Mouse (Mus musculus) retina, postnatal 7 days (tissue): ENCODE measurements around the gene Grik4.

Experiments used
- DNase-seq: peaks from one replicate; pipeline ENCODE4 v3.0.0-alpha.2; 2012; ENCODE audit warnings: low read depth, low spot score

The Grik4 gene

DNA sequence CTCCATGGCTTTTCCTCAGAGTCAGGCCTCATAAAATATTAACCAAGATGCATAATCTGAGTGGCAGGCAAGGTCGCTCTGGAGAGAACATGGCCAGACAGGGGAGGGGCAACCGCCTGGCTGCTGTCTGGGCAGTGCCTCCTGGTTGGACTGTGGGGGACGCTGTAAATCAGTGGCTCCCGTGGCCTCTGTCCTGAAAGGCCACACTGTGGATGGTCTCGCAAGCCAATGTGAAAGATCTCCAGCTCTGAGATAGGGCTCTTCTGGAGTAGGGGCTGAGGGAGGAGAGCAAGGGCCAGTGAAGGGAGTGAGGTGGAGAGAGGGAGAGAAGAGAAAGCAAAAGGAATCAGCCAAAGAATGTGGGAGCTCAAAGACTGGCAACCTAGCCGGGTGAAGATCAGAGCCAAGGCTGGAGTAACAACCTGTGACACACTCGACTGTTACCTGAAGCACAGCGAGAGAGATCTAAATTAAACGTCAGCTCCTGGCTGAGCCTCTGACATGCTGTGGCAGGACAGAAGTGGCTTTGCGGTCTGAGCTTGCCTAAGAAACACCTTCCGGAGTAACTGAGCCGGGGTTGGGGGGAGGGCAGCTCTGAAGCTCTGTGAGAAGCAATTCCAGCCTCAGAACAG is 270.8 kb downstream of the Grik4 start:
- no peak for DNase-seq

DNA sequence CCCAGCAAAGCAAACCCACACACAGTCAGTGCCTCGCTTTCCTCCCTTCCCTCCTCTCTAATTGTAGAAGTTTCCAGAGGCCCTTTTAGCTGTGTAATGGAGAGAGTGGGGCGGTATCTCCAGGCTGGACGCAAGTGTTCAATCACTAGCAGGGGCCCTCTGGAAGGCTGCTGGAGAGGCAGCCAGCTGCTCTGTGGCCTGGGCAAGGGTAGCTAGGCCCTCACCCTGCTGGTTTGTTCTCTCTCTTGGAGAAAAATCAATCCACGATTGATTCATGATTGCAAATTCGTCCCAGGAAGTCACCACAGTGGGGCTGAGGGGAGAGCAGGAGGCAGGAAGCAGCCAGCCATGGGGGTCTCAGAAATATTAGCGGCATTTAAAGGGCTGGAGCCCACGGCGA is 271.3 kb downstream of the Grik4 start:
- DNase-seq, result no peak

DNA sequence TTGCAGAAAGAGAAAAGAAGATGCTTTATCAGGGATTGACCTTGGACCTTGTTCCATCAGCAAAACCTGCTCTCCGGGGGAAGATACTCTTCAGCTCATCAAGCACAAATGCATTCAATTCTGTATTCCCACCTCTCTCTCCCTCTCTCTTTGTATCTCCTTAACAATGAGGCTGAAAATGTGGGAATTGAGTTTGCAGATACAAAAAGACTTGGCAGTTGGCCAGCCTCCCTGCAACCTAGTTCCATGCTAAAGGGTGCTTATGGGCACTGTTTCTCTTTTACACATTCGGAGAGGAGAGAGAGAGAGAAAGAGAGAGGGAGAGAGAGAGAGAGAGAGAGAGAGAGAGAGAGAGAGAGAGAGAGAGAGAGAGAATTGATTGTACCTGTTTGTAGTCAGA is 273.7 kb downstream of the Grik4 start:
- DNase-seq, result no peak

DNA sequence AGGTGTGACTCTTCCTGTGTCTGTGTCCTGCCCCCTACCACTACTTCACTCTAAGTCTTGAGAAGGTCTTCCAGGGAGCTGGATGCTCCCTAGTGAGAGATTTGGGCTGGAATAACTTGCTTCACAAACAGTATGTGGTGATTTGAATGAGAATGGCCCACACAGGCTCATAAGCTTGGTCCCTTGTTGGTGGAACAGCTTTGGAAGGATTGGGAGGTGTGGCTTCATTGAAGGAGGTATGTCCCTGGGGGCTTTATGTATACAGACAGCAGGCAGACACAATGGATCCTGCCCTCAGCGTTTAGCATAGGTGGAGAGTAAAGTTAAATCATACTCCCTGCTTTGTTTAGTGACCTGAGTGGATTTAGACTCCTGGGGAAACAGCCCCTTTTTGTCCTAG is 282.8 kb downstream of the Grik4 start:
- no peak for DNase-seq

DNA sequence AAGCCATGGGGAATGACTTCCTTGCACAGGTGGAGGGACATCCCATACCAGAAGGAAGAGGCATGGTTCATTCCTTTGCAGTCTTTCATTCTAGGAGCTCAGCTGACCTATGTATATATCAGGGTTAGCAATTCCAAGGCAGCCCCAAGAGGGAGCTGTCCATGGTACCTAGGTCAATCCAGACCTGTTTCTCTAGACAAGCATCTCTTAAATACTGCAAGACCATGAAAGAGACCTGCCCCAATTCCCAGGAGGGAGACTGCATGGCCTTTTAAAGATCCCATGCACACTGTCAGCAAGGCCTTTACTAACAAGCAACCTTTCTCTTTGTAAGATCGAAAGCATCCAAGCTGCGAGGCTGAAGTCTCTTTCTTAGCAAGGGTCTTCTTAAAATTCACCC is 291.5 kb downstream of the Grik4 start:
- DNase-seq, result no peak

DNA sequence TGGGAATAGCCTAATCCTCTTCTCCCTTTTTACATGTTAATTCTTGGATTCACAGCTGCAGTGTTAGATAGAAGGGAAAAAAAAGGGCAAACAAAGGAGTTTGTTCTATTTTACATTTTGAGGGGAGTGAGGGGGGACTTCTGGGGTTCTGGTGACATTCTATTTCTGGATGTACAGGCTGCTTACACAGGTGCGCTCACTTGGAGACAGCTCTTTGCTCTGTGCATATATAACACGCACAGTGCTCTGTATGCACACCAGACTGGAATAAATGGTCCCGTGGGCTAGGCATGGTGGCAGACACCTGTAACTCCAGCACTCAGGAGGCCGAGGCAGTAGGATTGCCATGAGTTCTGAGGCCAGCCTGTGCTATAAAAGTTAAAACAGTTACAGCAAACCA is 292.0 kb downstream of the Grik4 start:
- DNase-seq, result no peak

DNA sequence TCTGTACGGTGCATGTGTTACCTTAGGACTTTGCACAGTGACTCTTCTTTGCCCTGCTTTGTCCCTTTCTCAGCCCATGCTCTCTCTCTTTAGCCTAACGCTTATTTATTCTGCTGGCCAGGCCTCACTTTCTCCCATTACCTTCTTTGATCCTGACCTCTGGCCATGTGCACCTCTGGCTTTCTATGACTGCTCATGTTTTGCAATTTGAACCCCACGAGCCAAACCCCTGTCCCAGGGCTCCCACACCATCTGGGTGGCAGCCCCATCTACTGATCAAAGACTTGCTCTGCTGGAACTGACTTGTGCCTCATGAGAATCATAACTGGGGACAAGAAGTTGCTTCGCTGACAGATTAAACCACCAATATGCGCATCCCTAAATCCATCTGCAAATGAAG is 294.4 kb downstream of the Grik4 start:
- no peak for DNase-seq

DNA sequence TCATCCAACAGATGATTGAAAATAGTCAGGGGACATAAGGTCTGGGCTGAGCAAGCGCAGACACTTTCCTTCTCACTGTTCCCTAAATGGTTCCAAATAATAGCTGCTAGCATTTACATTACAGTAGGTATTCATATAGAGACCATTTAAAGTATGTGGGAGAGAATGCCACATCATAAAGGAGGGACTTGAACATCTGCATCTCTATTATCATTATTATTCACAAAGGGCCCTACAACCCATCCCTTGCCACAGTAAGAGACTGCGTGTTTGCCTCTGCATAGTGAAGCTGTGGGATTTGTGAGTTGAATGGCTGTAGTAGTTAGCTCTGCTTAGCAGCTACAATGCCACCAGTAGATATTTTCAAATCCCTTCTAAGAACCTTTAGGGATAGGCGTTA is 296.2 kb downstream of the Grik4 start:
- no peak for DNase-seq

DNA sequence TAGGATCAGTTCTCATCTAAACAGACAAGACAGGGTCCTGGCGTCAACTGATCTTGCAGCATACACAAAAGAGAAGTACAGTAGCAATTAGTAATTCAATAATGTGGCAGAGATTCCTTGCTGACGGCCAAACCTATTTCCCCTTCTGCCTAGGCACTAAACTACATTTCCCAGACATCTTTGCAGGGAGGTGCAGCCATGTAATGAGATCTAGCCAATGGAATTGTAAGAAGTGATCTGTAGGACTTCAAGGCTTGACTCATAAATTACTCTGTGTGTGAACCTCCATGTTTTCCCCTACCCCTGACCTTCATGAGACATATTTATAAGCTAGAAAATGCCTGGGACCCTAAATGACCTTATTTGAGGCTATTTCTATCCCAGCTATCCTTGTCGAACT is 296.7 kb downstream of the Grik4 start:
- DNase-seq, result no peak

DNA sequence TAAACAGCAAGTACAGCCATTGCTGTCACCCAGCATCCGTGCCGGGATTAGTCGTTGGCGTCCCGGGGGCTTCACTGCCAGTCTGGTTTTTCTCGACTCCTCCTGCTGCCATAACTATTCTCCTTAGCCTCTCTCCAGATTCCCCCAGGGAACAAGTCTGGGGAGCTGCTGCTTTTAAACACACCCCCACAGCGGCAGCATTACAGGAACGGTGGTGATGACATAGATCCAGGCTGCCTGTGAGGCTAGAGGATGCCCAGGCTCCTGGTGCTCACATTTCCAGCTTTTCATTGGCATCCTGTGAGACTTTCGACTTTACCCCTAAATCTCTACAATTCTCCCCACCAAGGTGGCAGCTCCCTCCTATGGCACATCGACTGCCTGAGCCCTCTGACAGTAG is 297.5 kb downstream of the Grik4 start:
- DNase-seq, result no peak

DNA sequence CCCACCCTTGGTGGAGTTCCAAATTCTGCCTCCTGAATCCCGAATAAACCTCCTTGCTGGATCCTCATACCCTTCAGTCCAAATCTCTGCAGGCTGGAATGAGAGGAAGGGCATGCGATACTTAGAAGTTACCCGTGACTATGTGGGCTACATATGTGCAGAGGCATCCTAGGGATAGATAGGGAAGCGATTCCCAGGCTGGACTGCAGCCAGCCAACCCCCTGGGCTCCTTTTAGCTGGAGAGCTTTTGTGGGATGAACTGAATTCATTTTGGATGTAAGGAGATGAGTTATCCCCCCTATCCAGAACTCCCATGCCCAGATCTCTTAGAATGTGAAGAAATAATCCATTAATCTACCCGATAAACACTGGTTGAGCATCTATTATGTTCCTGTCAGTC is 299.1 kb downstream of the Grik4 start:
- DNase-seq, result no peak

DNA sequence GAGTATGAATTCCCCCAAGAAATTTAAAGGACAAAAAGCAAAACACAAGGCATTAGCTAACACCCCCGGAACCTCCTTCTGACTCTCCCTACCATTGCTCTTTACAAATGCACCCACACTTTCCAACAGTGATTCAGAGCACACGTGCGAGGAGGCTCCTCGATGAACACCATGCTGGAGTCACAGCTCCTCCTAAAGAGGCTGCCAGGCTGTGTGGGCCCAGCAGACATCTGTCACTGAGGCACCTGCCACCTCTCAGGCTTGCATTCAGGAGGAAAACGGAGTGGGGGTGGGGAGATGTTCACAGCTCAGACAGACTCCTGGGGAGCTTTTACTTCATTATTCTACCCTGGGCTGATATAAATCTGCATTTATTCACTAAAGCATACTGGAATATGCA is 301.5 kb downstream of the Grik4 start:
- DNase-seq, result no peak

DNA sequence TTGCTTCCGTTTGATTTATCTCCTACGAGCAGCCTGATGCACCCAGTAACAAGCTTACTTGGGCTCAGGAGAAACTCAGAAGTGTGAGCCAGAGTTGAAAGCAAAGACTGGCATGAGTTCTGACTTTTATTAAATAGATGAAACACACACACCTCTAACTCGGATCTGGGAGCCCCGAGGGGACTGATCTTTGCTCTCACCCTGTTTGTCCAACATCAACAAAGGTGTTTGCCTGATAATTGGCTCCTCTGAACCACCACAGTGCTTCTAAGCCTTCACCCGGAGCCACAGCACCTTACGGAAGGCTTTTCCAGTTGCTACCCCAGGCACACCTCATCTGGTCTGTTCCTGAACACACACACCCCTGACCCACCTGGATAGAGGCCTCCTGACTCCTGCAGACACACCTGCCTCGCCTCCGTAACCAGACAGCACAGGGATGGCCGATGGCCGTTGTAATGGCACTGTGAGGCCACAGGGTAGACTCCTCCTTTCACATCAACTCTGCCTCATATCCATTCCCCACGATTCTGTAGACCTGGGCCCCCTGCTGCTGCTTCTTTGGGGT is 302.7 kb downstream of the Grik4 start:
- no peak for DNase-seq

DNA sequence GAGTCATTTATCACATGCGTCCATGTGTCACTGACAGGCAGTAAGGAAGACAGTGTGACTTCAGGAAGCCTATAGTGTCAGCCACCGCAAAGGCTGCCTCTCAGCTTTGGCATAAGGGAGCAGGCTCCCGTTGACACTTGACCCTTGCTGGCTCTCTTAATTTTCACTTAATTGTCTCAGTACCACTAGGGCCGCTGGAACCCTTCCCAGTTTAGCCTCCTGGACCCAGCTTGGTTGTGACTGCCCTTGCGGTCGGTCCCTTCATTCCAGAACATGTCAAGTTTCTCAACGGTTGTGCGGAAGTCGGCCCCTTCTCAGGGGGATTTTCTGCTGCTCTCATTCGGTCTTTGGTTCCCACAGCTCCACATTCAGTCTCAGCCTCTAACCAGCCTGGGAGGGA is 307.8 kb downstream of the Grik4 start:
- no peak for DNase-seq

DNA sequence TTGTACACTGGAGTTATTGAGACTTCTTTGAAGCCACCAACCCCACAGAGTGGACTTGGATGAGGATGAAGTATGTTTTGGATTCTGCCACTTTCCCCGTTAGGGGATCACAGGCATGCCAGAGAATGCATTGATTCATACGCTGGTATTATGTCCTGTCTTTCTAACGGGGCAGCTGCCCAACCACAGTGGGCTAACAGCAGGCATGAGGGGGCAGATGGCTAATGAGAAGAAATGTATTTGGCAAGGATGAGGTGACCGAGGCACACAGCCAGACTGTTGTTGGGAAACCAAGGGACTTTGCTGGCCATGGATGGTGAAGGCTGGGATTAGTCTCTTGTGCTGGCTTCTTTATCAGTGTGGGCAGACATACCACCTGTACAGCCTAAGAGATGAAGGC is 312.8 kb downstream of the Grik4 start:
- DNase-seq, result no peak

DNA sequence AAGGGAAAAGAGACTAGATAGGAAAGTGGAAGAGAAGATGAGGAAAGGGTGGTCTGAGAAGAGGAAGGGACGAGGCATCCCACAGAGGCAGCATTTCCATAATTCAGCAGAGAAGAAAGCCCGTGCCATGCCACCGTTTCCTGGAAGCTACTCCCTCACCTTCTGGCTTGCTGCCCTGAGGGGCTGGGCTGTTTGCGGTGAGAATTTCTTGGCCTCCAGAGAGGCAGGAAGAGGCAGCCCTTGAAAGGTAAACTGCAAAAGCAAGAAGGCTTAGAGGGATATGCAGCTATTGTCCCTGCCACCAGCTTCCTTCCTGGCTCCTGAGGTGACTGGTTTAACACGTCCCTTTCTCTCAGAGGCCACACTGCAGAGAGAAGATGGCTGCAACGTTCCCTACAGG is 316.7 kb downstream of the Grik4 start:
- no peak for DNase-seq

DNA sequence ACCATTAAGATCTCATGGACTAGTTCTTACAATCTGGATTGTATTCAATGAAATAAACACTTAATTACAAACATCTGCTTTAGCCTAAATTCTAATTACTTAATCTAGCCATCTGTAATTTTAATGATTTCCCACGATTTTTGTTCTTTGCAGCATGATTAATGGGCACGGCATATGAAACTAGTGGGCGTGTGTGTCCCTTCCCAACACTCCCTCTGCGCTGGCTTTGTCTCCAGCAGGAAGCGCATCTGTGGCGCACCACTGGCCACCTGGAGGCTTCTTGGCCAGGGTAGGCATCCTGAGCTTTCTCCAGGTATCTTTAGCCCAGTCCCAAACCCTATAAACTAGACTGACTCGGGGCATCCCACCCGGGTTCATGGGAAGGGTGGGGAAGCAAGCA is 317.1 kb downstream of the Grik4 start:
- no peak for DNase-seq

DNA sequence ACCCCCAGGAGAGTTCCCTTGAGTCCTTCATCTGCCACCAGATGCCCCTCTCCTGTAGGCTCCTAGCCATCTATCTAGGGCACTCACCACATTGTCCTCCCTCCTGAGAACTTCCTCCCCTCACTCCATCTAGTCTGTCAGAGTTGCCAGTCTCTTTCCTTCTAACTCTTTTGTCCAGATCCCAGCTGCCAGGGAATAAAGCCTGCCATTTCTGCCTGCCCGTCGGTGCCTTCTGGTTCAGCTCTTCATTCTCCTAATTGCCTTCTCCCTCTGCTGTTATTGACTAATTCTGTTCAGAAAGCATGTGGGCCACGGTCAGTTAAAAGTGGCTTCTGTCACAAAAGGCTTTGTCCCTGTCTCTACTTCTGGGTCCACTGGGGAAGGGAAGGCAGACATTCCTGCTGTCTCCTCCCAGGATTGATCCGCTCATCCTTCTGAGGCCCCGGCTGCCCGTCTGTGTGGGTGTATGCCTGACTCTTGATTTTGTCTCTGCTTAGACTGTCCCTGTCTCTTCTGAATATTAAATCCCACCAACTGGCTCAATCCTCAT is 318.0 kb downstream of the Grik4 start:
- no peak for DNase-seq

DNA sequence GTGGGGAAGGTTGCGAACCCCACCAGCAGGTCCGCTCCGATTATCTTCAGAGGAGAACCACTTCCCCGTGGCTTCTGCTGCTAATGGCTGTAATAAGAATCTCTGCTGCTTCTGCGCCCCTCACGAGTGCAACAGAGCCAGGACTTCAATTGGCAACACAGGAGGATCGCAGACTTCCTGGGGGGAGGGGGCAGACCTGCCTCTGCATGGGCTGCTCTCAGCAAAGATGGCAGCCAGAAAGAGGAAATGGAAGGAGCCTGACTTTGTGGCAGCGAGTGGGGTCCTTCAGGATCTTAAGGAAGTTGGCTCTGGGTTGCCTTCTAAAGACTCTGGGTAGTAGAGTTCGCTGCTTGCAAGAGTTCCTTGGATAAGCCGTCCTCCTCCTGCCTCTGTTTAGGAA is 329.9 kb downstream of the Grik4 start:
- DNase-seq, result no peak

DNA sequence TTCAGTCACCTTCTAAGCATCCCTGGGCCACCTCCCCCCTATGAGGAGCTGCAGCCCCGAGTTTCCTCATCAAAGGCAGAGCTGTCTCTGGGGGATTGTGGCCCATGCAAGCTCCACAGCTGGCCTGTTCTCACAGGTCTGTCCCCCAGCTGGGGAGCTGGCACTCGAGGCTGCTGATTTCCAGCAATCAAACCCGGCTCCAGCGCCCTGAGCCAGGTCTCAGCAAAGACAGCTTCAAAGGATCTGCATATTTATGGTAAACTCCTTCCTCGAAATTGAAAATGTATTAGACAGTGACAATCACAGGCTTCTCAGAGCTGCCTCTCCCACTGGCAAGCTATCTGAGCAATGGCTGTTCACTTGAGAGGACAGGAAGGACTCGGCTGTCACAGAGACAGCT is 330.5 kb downstream of the Grik4 start:
- DNase-seq, result no peak

DNA sequence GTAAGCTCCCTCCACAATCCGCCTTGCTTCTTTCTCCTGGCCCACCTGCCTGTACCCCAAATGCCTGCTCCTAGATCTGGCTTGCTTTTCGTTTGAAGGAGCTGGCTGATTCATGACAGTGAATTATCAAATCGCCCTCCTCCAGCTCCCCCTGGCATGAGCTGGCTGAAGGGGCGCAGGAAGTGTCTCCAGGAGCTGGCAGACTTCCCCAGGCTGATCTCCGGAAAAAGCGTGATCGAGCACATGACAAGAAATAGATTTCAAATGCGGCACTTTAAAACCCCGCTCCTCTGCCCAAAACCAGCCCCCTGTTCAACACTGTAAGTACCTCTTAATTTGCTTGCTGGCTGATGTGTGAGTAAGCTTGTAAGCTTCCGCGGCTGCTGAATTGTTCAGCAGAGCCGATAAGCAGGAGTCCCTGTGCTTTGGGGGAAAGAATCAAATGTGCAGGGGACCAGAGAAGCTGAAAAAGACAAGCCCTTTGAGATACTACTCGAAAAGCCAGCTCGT is 331.8 kb downstream of the Grik4 start:
- no peak for DNase-seq

DNA sequence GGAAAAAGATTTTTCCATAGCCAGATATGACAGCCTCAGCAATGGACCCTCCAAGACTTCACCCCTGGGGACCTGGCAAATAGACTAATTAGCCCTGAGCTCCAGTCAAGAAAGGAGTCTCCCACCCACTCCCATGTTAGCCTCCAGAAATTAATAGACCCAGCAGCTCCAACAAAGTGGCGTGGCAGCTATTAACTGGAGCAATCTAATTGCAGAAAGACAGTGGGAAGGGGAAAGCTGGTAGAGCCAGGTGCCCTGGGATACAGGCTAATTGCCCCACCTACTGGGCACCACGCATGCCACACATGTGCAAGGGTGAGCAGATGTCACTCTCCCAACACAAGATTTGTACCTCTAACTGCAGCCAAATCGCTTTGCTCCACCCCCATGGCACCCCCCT is 342.8 kb downstream of the Grik4 start:
- no peak for DNase-seq

DNA sequence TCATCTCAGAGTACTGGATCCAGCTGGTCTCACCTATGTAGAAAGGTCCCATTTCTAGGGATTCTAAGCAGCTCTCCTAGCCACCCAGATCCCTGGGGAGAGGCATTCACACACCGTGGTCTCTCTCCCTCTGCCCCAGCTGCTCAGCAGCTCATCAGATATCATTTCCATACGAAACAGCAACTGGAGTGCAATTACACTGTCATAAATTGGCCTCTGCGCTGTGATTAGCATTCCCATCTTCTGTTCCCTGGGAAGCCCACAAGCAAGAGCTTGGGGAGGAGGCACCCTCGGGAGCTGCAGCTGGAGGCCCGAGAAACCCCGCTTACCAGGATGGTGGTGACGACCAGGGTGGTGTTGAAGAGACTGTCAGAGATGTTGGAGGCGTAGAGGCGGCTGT is 346.8 kb downstream of the Grik4 start:
- no peak for DNase-seq

DNA sequence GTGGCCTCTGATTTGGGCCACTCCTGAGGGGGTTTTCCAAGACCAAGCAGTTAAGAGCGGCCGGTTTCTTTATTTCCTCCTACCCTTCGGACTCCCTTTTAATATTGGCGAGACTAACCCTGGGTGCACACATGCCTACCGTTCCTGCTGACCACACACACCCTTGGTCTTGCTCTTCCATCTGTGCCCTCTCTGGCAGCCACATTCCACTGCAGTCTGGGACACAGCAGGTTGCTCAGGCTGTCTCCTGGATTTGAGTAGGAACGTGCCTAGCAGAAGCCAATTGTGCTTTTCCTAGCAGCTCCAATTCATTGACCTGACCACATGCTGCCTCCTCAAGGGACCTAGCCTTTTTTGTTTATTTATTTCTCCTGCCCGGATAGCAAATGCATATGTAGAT is 365.8 kb downstream of the Grik4 start:
- DNase-seq, result no peak
